In genomic region chr16:43801791-43802307, GRCm38 (mm10) we compare ENCODE assay signal across 8 mouse cellular contexts. TPM values are rescaled to one million over a fixed set of nuclear protein-coding genes. Genes with fewer than 3 reads are reported as not detected.
A peak's percentile ranks its signal among the peaks of the same experiment; 100 is the strongest.
DNase-seq lines count a peak whose midpoint lies in the region; ATAC-seq lines count a peak whose summit lies in the region.

No protein-coding gene starts in this region.

- peak overlapping the region; percentile 66 for H3K4me2 ChIP-seq in hindbrain, embryonic 13.5 days

- DNase-seq in Muller cell, postnatal 12 days (ENCODE audit: inconsistent ontology term): peak; percentile 91
- DNase-seq in cerebellum, adult 9-10 months: peak; percentile 60
- peak; percentile 37 to 69 for DNase-seq in frontal cortex, postnatal 14 days (ENCODE audit: low spot score in 2 of 2)
- DNase-seq in left cerebral cortex, adult 11 months (ENCODE audit: low spot score): peak; percentile 35
- DNase-seq in right cerebral cortex, adult 2 months (ENCODE audit: low spot score in 2 of 2): peak; percentile 68 to 73
- DNase-seq in urinary bladder, postnatal 14 days (ENCODE audit: low spot score): peak; percentile 77

- peak overlapping the region; percentile 53 for H3K9ac ChIP-seq in hindbrain, embryonic 13.5 days

- WGBS in hindbrain, embryonic 13.5 days: 2% methylated on average over 18 of the region's 18 CpGs

- 0 out of 2 replicates have a peak, but pooled peaks cover 2% of the 10 kb centered on the region for H3K9me3 ChIP-seq in hindbrain, embryonic 13.5 days

- H3K4me1 ChIP-seq in hindbrain, embryonic 13.5 days (replicated peaks): peaks cover 24% of the 10 kb centered on the region

- H3K36me3 ChIP-seq in hindbrain, embryonic 13.5 days: no peaks in the 10 kb centered on the region

- ATAC-seq in hindbrain, embryonic 13.5 days (ENCODE audit: low FRiP score): peak; percentile 78
- ATAC-seq in megakaryocyte, adult 5-6 weeks (ENCODE audit: poor library complexity, severe bottlenecking): peak; percentile 84

- H3K27me3 ChIP-seq in hindbrain, embryonic 13.5 days: 0 out of 2 replicates have a peak, but pooled peaks cover 3% of the 10 kb centered on the region

- peak overlapping the region; percentile 32; the same call in 1 of the 2 replicates for H3K27ac ChIP-seq in hindbrain, embryonic 13.5 days

- H3K4me3 ChIP-seq in hindbrain, embryonic 13.5 days: peak overlapping the region; percentile 39

RNA-seq across cellular contexts. Expression of gene Drd3, which starts 48.0 kb away (rescaled TPM):
- polyA plus RNA-seq in hindbrain, embryonic 13.5 days (2015; fragmentation: Nextera tagmentation; extraction: Ambion mirVana): not detected in 2 replicates
- total RNA-seq in megakaryocyte, adult 5-6 weeks (2015): not detected in 2 replicates
- total RNA-seq in megakaryocyte, adult 5-6 weeks (2017): not detected in 2 replicates

Comparison
In these comparisons a context has a peak if more than half of its experiments do, and no peak if none do; other contexts are left out.
1. Peak in every context shown above with its lines: DNase-seq, ATAC-seq, H3K4me3 ChIP-seq and H3K27ac ChIP-seq.
2. DNase-seq: peak in every context shown above with its lines; median percentile 91 in Muller cell, postnatal 12 days; 77 in urinary bladder, postnatal 14 days; 70 in right cerebral cortex, adult 2 months; 60 in cerebellum, adult 9-10 months; 53 in frontal cortex, postnatal 14 days; 35 in left cerebral cortex, adult 11 months.